Mouse (Mus musculus): ENCODE results near the gene Cpa5.

- TF ChIP-seq ETS1 (conservative IDR thresholded peaks at IDR 0.05; ENCODE audit: low read depth, low read length) (no peak), POLR2A (IDR thresholded peaks at IDR 0.05; ENCODE audit: low read depth, low read length) (no peak), TBP (conservative IDR thresholded peaks at IDR 0.05; ENCODE audit: low read depth, low read length) (no peak), CTCF (conservative IDR thresholded peaks at IDR 0.05 in 1 of 2, IDR thresholded peaks at IDR 0.05 in 1 of 2; ENCODE audit: low read depth in 2 of 2, low read length in 2 of 2) (no peak), ELF1 (IDR thresholded peaks at IDR 0.05; ENCODE audit: low read depth, low read length) (no peak), ZC3H11A (IDR thresholded peaks at IDR 0.05; ENCODE audit: low read depth, low read length) (no peak), PAX5 (IDR thresholded peaks at IDR 0.05; ENCODE audit: low read length) (no peak), MEF2A (IDR thresholded peaks at IDR 0.05; ENCODE audit: borderline replicate concordance, low read depth, low read length) (no peak), JUND (conservative IDR thresholded peaks at IDR 0.05; ENCODE audit: low read depth, low read length) (no peak), RAD21 (IDR thresholded peaks at IDR 0.05; ENCODE audit: low read depth, low read length) (no peak), MAFK (IDR thresholded peaks at IDR 0.05; ENCODE audit: insufficient replicate concordance, low read length) (no peak), TCF12 (IDR thresholded peaks at IDR 0.05; ENCODE audit: low read depth, low read length) (no peak)
These were observed 23.8 kb upstream of the Cpa5 start for GRCm38 (mm10) chr6:30586886-30587442.
